Mouse (Mus musculus) CH12.LX (cell line): ENCODE measurements around the gene Amer3. TPM values are rescaled to one million over a fixed set of nuclear protein-coding genes. Genes with fewer than 3 reads are reported as not detected.
"Not testable (repeated sequence)": the region's sequence is repeated elsewhere in the genome, so short reads cannot be mapped to it uniquely, and the experiment has no call there.

Experiments used
- DNase-seq: peaks from one replicate; pipeline ENCODE4 v3.0.0-alpha.2; 2013; ENCODE audit errors: extremely low read depth
- H3K27ac ChIP-seq: 2 replicates; pipeline ENCODE4 v1.5.1; 2012; ENCODE audit warnings: low read depth, mild to moderate bottlenecking, control low read depth, moderate library complexity; ENCODE audit not compliant: insufficient read depth
- H3K27me3 ChIP-seq: replicated peaks from 2 replicates; pipeline ENCODE3; 2012; ENCODE audit warnings: inconsistent platforms
- H3K36me3 ChIP-seq, 2 experiments: replicated peaks in 1 of 2; 2 replicates each; pipeline versions ENCODE3 to v1.6.1; 2012; ENCODE audit warnings: inconsistent platforms in 1 of 2, low read length in 1 of 2, mild to moderate bottlenecking in 1 of 2, mixed read lengths in 1 of 2, moderate library complexity in 1 of 2; ENCODE audit not compliant: control insufficient read depth in 1 of 2, insufficient read depth in 1 of 2
- H3K4me1 ChIP-seq, 2 experiments: 2 replicates each; pipeline ENCODE4 v1.6.1; 2012; ENCODE audit warnings: inconsistent platforms in 1 of 2, moderate library complexity in 1 of 2; ENCODE audit not compliant: insufficient read depth in 2 of 2, control insufficient read depth in 1 of 2
- H3K4me2 ChIP-seq: 2 replicates; pipeline ENCODE4 v1.6.1; 2012; ENCODE audit warnings: low read depth, mild to moderate bottlenecking, control low read depth; ENCODE audit not compliant: poor library complexity, insufficient read depth, severe bottlenecking
- H3K4me3 ChIP-seq, 3 experiments: fragments of 150-350 bp in 1 of 3; sonication (generic) in 1 of 3; replicated peaks in 1 of 3; 2 replicates each; pipeline versions ENCODE3 to v1.5.1; 2011 to 2012; ENCODE audit warnings: low read depth in 2 of 3, low read length in 2 of 3, mild to moderate bottlenecking in 2 of 3, moderate library complexity in 2 of 3, control low read depth in 1 of 3, improper control_type of control experiment in 1 of 3, inconsistent platforms in 1 of 3, mixed read lengths in 1 of 3; ENCODE audit not compliant: poor library complexity in 1 of 3
- H3K79me2 ChIP-seq: replicated peaks from 2 replicates; pipeline ENCODE4 v1.6.1; 2012; ENCODE audit warnings: mild to moderate bottlenecking, moderate library complexity; ENCODE audit not compliant: control insufficient read depth, poor library complexity, insufficient read depth, severe bottlenecking; ENCODE audit errors: extremely low read depth
- H3K9ac ChIP-seq: 2 replicates; pipeline ENCODE4 v1.6.1; 2012; ENCODE audit warnings: low read depth, mild to moderate bottlenecking, control low read depth, moderate library complexity; ENCODE audit not compliant: insufficient read depth
- H3K9me3 ChIP-seq: replicated peaks from 2 replicates; pipeline ENCODE3; 2012; ENCODE audit warnings: low read length, inconsistent platforms, mixed read lengths
- ETS1 ChIP-seq: conservative IDR thresholded peaks from 2 replicates; pipeline ENCODE4 v1.6.1; 2012; ENCODE audit warnings: low read depth, mild to moderate bottlenecking, inconsistent platforms, low read length, improper control_type of control experiment, moderate library complexity
- HCFC1 ChIP-seq: IDR thresholded peaks from 2 replicates; pipeline ENCODE4 v1.6.1; 2012; ENCODE audit warnings: low read depth, mild to moderate bottlenecking, inconsistent platforms, low read length, improper control_type of control experiment
- MAFK ChIP-seq: IDR thresholded peaks from 2 replicates; pipeline ENCODE4 v1.6.1; 2011; ENCODE audit warnings: low read length, improper control_type of control experiment; ENCODE audit not compliant: insufficient replicate concordance
- MEF2A ChIP-seq: IDR thresholded peaks from 2 replicates; pipeline ENCODE4 v1.6.1; 2014; ENCODE audit warnings: low read depth, mild to moderate bottlenecking, inconsistent platforms, low read length, improper control_type of control experiment, borderline replicate concordance
- MYC ChIP-seq: IDR thresholded peaks from 2 replicates; pipeline ENCODE4 v1.6.1; 2011; ENCODE audit warnings: low read depth, mild to moderate bottlenecking, improper control_type of control experiment, low read length
- NRF1 ChIP-seq: IDR thresholded peaks from 2 replicates; pipeline ENCODE4 v1.6.1; 2014; ENCODE audit warnings: low read depth, mild to moderate bottlenecking, inconsistent platforms, low read length, improper control_type of control experiment, moderate library complexity
- PAX5 ChIP-seq: IDR thresholded peaks from 2 replicates; pipeline ENCODE4 v1.6.1; 2012; ENCODE audit warnings: low read length, inconsistent platforms, mixed read lengths
- POLR2A ChIP-seq: IDR thresholded peaks from 2 replicates; pipeline ENCODE4 v1.6.1; 2011; ENCODE audit warnings: low read depth, mild to moderate bottlenecking, improper control_type of control experiment, low read length
- SIN3A ChIP-seq: IDR thresholded peaks from 2 replicates; pipeline ENCODE4 v1.6.1; 2012; ENCODE audit warnings: low read length, improper control_type of control experiment, inconsistent platforms
- TCF12 ChIP-seq: IDR thresholded peaks from 2 replicates; pipeline ENCODE4 v1.6.1; 2014; ENCODE audit warnings: low read depth, mild to moderate bottlenecking, inconsistent platforms, low read length, improper control_type of control experiment
- ZMIZ1 ChIP-seq: IDR thresholded peaks from 2 replicates; pipeline ENCODE4 v1.6.1; 2012; ENCODE audit warnings: low read depth, mild to moderate bottlenecking, inconsistent platforms, low read length, improper control_type of control experiment
- dilution Hi-C: fragments of 300-500 bp; cut with MboI; formaldehyde crosslinking; loops from 2 replicates; pipeline ENCODE4 v1.14.3; 2020; ENCODE audit warnings: low sequenced_read_pairs; ENCODE audit not compliant: extremely low pct_unique_long_range_greater_than_20kb, extremely low pct_ligation_motif_present
- in situ Hi-C: fragments of 300-500 bp; cut with MboI; formaldehyde crosslinking; loops from 3 replicates; pipeline ENCODE4 v1.14.3; 2019; ENCODE audit warnings: low sequenced_read_pairs, low pct_ligation_motif_present, low pct_unique_long_range_greater_than_20kb, mixed read lengths
- polyA plus RNA-seq: library from polyadenylated mRNA; unstranded; fragments of >175 nt; gene quantifications from 2 replicates; pipeline ENCODE4 v1.2.1, GENCODE M21; 2012; ENCODE audit warnings: low read depth; ENCODE audit not compliant: insufficient read length
- total RNA-seq, 2 experiments: library from RNA; depleted of rRNA; stranded (reverse); fragments of 300-350 nt in 1 of 2; fragments of >200 nt in 1 of 2; gene quantifications; 2 replicates each; pipeline ENCODE4 v1.2.3; 2012 to 2014

Gene Amer3
- total and polyA plus RNA-seq, 3 experiments = 0.04 to 0.20 (median 0.17) TPM

DNA sequence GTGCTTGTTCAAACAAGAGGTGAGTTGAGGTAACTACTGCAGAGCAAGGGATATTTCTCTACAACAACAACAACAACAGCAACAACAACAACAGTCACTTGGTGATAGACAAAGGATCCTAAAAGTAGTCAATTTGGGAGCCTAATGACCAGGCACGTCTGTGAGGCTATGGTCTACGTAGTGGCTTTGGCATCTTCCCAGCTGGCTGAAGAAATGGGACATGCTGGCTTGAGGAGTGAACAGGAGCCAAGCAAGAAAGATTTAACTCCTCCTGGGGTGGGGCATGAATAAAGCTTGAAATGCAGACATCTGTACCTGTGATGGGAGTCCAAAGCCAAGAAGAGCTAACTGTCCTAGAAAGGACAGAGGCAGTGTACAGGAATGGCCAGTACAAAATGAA lies 34.3 kb downstream of the Amer3 start:
- no peak for DNase-seq
- peaks cover 2% of the 10 kb centered on the region for H3K9me3 ChIP-seq
- H3K9ac ChIP-seq = no peak overlapping the region
- in situ Hi-C loops (no loop called here), dilution Hi-C loops (no loop called here)
- peaks cover 71% of the 10 kb centered on the region for H3K27me3 ChIP-seq
- H3K79me2 ChIP-seq = no peaks in the 10 kb centered on the region
- no peaks in the 10 kb centered on the region for H3K36me3 ChIP-seq
- TF ChIP-seq MYC (no peak), HCFC1 (no peak), NRF1 (no peak), MAFK (no peak), MEF2A (no peak), ZMIZ1 (no peak)
- H3K4me2 ChIP-seq = no peak overlapping the region
- H3K27ac ChIP-seq = no peak overlapping the region
- no peak overlapping the region for H3K4me3 ChIP-seq
- H3K4me1 ChIP-seq = no peaks in the 10 kb centered on the region

DNA sequence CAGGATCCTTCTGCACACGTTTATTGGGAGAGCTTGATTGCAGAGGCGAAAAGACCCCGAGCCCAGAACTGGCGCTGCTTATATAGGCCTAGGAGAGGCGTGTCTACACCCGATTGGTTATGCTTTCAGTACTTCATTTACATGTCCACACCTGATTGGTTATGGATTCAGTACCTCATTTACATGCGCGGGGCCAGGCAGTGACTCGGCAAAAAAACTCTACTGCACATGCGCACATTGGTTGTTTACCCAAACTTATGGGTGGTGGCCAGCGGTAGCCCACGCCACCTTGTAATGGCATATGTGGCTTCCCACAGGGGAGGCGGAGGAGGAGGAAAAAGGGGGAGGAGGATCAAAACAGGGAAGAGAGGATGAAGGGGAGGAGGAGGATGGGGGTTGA lies 40.7 kb downstream of the Amer3 start:
- not testable (repeated sequence) for H3K4me3 ChIP-seq, H3K4me2 ChIP-seq, H3K9ac ChIP-seq

DNA sequence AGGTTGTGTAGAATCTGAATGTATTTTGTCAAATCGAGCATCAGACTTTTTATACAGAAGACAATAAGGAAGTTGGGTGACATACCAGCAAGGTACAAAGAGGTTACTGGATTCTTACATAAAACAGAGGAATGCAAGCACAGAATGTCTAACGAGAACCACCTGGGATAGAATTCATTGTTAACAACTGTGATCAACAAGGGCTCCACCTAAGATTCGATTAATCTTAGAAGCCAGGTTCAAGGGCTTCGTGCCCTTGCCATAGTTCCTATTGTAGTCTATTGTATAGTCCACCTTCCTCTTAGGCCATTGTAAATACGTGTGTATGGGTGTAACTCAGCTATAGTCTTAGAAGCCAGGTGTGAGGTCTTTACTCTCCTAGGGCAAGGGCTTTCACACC lies 41.3 kb downstream of the Amer3 start:
- DNase-seq, H3K4me1 ChIP-seq, dilution Hi-C loops, H3K9me3 ChIP-seq, H3K79me2 ChIP-seq, in situ Hi-C loops, H3K9ac ChIP-seq, H3K4me2 ChIP-seq, H3K27ac ChIP-seq, H3K4me3 ChIP-seq, H3K36me3 ChIP-seq: not testable (repeated sequence)
- peaks cover 12% of the 10 kb centered on the region for H3K27me3 ChIP-seq

More for the DNA sequence above, 40.7 kb downstream of the Amer3 start:
- H3K4me1 ChIP-seq, H3K36me3 ChIP-seq, dilution Hi-C loops, H3K79me2 ChIP-seq, H3K9me3 ChIP-seq, H3K27ac ChIP-seq, in situ Hi-C loops, DNase-seq: not testable (repeated sequence)
- H3K27me3 ChIP-seq = peaks cover 18% of the 10 kb centered on the region

DNA sequence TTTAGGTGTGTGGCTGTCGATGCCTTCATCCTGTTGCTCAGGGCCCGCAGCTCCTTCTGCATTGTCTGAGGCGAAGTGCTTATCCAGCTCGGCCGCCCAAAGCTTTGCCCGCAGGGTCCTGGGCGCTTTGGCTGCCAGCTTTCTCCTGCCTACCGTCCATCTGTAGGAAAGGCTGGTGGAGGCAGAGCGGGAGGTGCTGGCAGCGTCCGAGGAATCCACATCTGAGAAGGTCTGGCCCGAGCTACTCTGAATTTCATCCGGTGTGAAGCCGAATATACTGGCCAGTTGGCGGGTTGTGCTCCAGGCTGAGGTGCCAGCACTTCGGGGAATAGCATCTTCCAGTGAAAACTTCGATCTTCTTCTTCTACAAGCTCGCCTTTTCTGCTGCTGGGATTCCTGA lies 56.3 kb downstream of the Amer3 start:
- H3K36me3 ChIP-seq = no peaks in the 10 kb centered on the region
- dilution Hi-C loops (no loop called here), in situ Hi-C loops (no loop called here)
- TF ChIP-seq POLR2A (no peak), SIN3A (no peak), NRF1 (no peak), ETS1 (no peak), TCF12 (no peak), PAX5 (no peak)
- TF ChIP-seq, all 38 proteins: peak for 0
- Histone ChIP-seq H3K4me2 (no peak overlapping the region), H3K4me1 (no peaks in the 10 kb centered on the region), H3K4me3 (no peak overlapping the region), H3K79me2 (no peaks in the 10 kb centered on the region), H3K27me3 (peaks cover 34% of the 10 kb centered on the region), H3K9me3 (peaks cover 5% of the 10 kb centered on the region), H3K27ac (no peak overlapping the region), H3K9ac (no peak overlapping the region)
- no peak for DNase-seq
